Mouse (Mus musculus): ENCODE results near the gene Plxdc2. TPM values are rescaled to one million over a fixed set of nuclear protein-coding genes. Genes with fewer than 3 reads are reported as not detected.
A peak's percentile ranks its signal among the peaks of the same experiment; 100 is the strongest.

Gene Plxdc2
- polyA plus RNA-seq, 1 experiment from 2014 or later = 66.6 TPM

- DNase-seq = peak; percentile 81
- 4% methylated on average over 1 of the region's 1 CpGs for WGBS
- Histone ChIP-seq H3K9me3 (ENCODE audit: low read depth, low read length) (no peaks in the 10 kb centered on the region), H3K27ac (ENCODE audit: low read depth) (peak overlapping the region; percentile 38; the same call in 1 of the 2 replicates), H3K36me3 (ENCODE audit: insufficient read depth) (no peaks in the 10 kb centered on the region), H3K4me1 (ENCODE audit: insufficient read depth) (0 out of 2 replicates have a peak, but pooled peaks cover 6% of the 10 kb centered on the region), H3K4me2 (no peak overlapping the region), H3K27me3 (ENCODE audit: insufficient read depth, low read length) (no peaks in the 10 kb centered on the region), H3K9ac (no peak overlapping the region), H3K4me3 (ENCODE audit: low read depth, low read length) (no peak overlapping the region)
- ATAC-seq (ENCODE audit: insufficient read depth) = peak; percentile 92; the same call in 1 of the 2 replicates
- TF ChIP-seq CTCF (IDR thresholded peaks at IDR 0.05; ENCODE audit: low read depth) = no peak
Observed at GRCm38 (mm10) chr2:16773398-16774113, 417.5 kb downstream of the Plxdc2 start.

- no peak overlapping the region for H3K4me3 ChIP-seq (ENCODE audit: low read depth, low read length)
- H3K9me3 ChIP-seq (ENCODE audit: low read depth, low read length) = no peaks in the 10 kb centered on the region
- no peak for TF ChIP-seq CTCF (IDR thresholded peaks at IDR 0.05; ENCODE audit: low read depth)
- H3K4me1 ChIP-seq (ENCODE audit: insufficient read depth) = 0 out of 2 replicates have a peak, but pooled peaks cover 6% of the 10 kb centered on the region
- DNase-seq (no peak), ATAC-seq (ENCODE audit: insufficient read depth) (no peak)
- WGBS = 28% methylated on average over 3 of the region's 3 CpGs
- no peaks in the 10 kb centered on the region for H3K36me3 ChIP-seq (ENCODE audit: insufficient read depth)
- no peak overlapping the region for H3K4me2 ChIP-seq
- H3K27me3 ChIP-seq (ENCODE audit: insufficient read depth, low read length) = no peaks in the 10 kb centered on the region
- H3K9ac ChIP-seq = no peak overlapping the region
- H3K27ac ChIP-seq (ENCODE audit: low read depth) = peak overlapping the region; percentile 21; the same call in 1 of the 2 replicates
Observed at GRCm38 (mm10) chr2:16774114-16774433, 418.0 kb downstream of the Plxdc2 start.

- no peak for DNase-seq
- no peak for ATAC-seq (ENCODE audit: insufficient read depth)
Observed at GRCm38 (mm10) chr2:16795283-16795682, 439.2 kb downstream of the Plxdc2 start.

More at GRCm38 (mm10) chr2:16795283-16795682, 439.2 kb downstream of the Plxdc2 start:
- no peak overlapping the region for H3K27ac ChIP-seq (ENCODE audit: low read depth)
- H3K36me3 ChIP-seq (ENCODE audit: insufficient read depth) = no peaks in the 10 kb centered on the region
- H3K4me3 ChIP-seq (ENCODE audit: low read depth, low read length) = no peak overlapping the region
- H3K4me1 ChIP-seq (ENCODE audit: insufficient read depth) = no peaks in the 10 kb centered on the region
- no peak overlapping the region for H3K4me2 ChIP-seq
- H3K9me3 ChIP-seq (ENCODE audit: low read depth, low read length) = no peaks in the 10 kb centered on the region
- H3K9ac ChIP-seq = no peak overlapping the region
- H3K27me3 ChIP-seq (ENCODE audit: insufficient read depth, low read length) = no peaks in the 10 kb centered on the region
- TF ChIP-seq CTCF (IDR thresholded peaks at IDR 0.05; ENCODE audit: low read depth) = no peak

Data from lung, embryonic 14.5 days (tissue).